Mouse (Mus musculus): ENCODE data around the gene H2-M10.5. TPM values are rescaled to one million over a fixed set of nuclear protein-coding genes. Genes with fewer than 3 reads are reported as not detected.

H2-M10.5 gene
- polyA plus RNA-seq, 1 experiment from 2014 or later = not detected

- no peak overlapping the region for H3K4me3 ChIP-seq
- no peaks in the 10 kb centered on the region for H3K36me3 ChIP-seq
- H3K4me1 ChIP-seq = no peaks in the 10 kb centered on the region
- no peaks in the 10 kb centered on the region for H3K27me3 ChIP-seq (replicated peaks)
- no peaks in the 10 kb centered on the region for H3K9me3 ChIP-seq
- WGBS = 28% methylated on average over 4 of the region's 4 CpGs
- no peak overlapping the region for H3K4me2 ChIP-seq (replicated peaks)
- no peak for ATAC-seq (ENCODE audit: low FRiP score, low read depth)
- H3K9ac ChIP-seq = no peak overlapping the region
- no peak overlapping the region for H3K27ac ChIP-seq
Measured at GRCm38 (mm10) chr17:36825525-36825924, 52.8 kb downstream of the H2-M10.5 start.

Other genes with a start within 250 kb of the H2-M10.5 start
- gene H2-M11, start 225.8 kb upstream of the H2-M10.5 start, polyA plus RNA-seq (2016; fragmentation: Nextera tagmentation; extraction: Ambion mirVana) = 0.25 TPM in 1 of 2 replicates, not detected in the other
- not detected in 2 replicates for gene H2-M9, start 130.2 kb upstream of the H2-M10.5 start, polyA plus RNA-seq (2016; fragmentation: Nextera tagmentation; extraction: Ambion mirVana)
- not detected in 2 replicates for gene H2-M1, start 100.7 kb upstream of the H2-M10.5 start, polyA plus RNA-seq (2016; fragmentation: Nextera tagmentation; extraction: Ambion mirVana)
- gene H2-M10.6, start 39.3 kb downstream of the H2-M10.5 start, polyA plus RNA-seq (2016; fragmentation: Nextera tagmentation; extraction: Ambion mirVana) = not detected in 2 replicates
- 52.1 and 56.8 TPM in 2 replicates for gene Trim26, start 64.2 kb downstream of the H2-M10.5 start, polyA plus RNA-seq (2016; fragmentation: Nextera tagmentation; extraction: Ambion mirVana)
- gene Trim15, start 94.3 kb downstream of the H2-M10.5 start, polyA plus RNA-seq (2016; fragmentation: Nextera tagmentation; extraction: Ambion mirVana) = 0.37 and 0.46 TPM in 2 replicates
- gene Trim10, start 96.7 kb downstream of the H2-M10.5 start, polyA plus RNA-seq (2016; fragmentation: Nextera tagmentation; extraction: Ambion mirVana) = 4.6 and 5.4 TPM in 2 replicates
- gene Trim40, start 117.2 kb downstream of the H2-M10.5 start, polyA plus RNA-seq (2016; fragmentation: Nextera tagmentation; extraction: Ambion mirVana) = not detected in 2 replicates
- gene Trim31, start 125.2 kb downstream of the H2-M10.5 start, polyA plus RNA-seq (2016; fragmentation: Nextera tagmentation; extraction: Ambion mirVana) = not detected in 2 replicates
- 0.41 and 1.3 TPM in 2 replicates for gene Rnf39, start 170.0 kb downstream of the H2-M10.5 start, polyA plus RNA-seq (2016; fragmentation: Nextera tagmentation; extraction: Ambion mirVana)
- gene Ppp1r11, start 178.8 kb downstream of the H2-M10.5 start, polyA plus RNA-seq (2016; fragmentation: Nextera tagmentation; extraction: Ambion mirVana) = 147 and 155 TPM in 2 replicates
- gene Znrd1, start 185.6 kb downstream of the H2-M10.5 start, polyA plus RNA-seq (2016; fragmentation: Nextera tagmentation; extraction: Ambion mirVana) = 72.3 and 82.2 TPM in 2 replicates
- gene Znrd1as, start 185.7 kb downstream of the H2-M10.5 start, polyA plus RNA-seq (2016; fragmentation: Nextera tagmentation; extraction: Ambion mirVana) = 6.0 and 6.2 TPM in 2 replicates
- 0.47 TPM in 1 of 2 replicates, not detected in the other for gene 2410137M14Rik, start 208.3 kb downstream of the H2-M10.5 start, polyA plus RNA-seq (2016; fragmentation: Nextera tagmentation; extraction: Ambion mirVana)
- gene H2-M5, start 216.6 kb downstream of the H2-M10.5 start, polyA plus RNA-seq (2016; fragmentation: Nextera tagmentation; extraction: Ambion mirVana) = 1.7 and 1.9 TPM in 2 replicates
- 208 and 210 TPM in 2 replicates for gene Zfp57, start 228.3 kb downstream of the H2-M10.5 start, polyA plus RNA-seq (2016; fragmentation: Nextera tagmentation; extraction: Ambion mirVana)

Data from neural tube, embryonic 12.5 days (tissue).